Mouse (Mus musculus) myocyte (in vitro differentiated cells): ENCODE measurements around the gene Pdgfd. TPM values are rescaled to one million over a fixed set of nuclear protein-coding genes. Genes with fewer than 3 reads are reported as not detected.

Experiments
- H3K27me3 ChIP-seq: one replicate; pipeline ENCODE4 v1.6.1; 2011; ENCODE audit not compliant: control insufficient read depth, insufficient read depth, insufficient read length
- H3K36me3 ChIP-seq: one replicate; pipeline ENCODE4 v1.6.1; 2011; ENCODE audit not compliant: control insufficient read depth, insufficient read depth
- H3K4me2 ChIP-seq: one replicate; pipeline ENCODE4 v1.6.1; 2011; ENCODE audit warnings: low read depth, control low read depth
- H3K4me3 ChIP-seq: one replicate; pipeline ENCODE4 v1.5.1; 2011; ENCODE audit warnings: mild to moderate bottlenecking, control low read depth, moderate library complexity
- H3K79me2 ChIP-seq: one replicate; pipeline ENCODE4 v1.6.1; 2011; ENCODE audit not compliant: control insufficient read depth, insufficient read depth
- H3ac ChIP-seq: one replicate; pipeline ENCODE4 v1.6.1; 2011; ENCODE audit not compliant: control insufficient read depth, insufficient read length
- CEBPB ChIP-seq: IDR thresholded peaks from 2 replicates; pipeline ENCODE4 v1.6.1; 2011; ENCODE audit warnings: mild to moderate bottlenecking, moderate library complexity; ENCODE audit not compliant: poor library complexity, insufficient read depth, severe bottlenecking
- E2F4 ChIP-seq: IDR thresholded peaks from one replicate; pipeline ENCODE4 v1.6.1; 2011; ENCODE audit warnings: mild to moderate bottlenecking, control low read depth, moderate library complexity; ENCODE audit not compliant: insufficient read depth
- MAX ChIP-seq: IDR thresholded peaks from one replicate; pipeline ENCODE4 v1.6.1; 2011; ENCODE audit warnings: low read depth, mild to moderate bottlenecking, control low read depth
- MYOD1 ChIP-seq, 3 experiments: IDR thresholded peaks; one replicate each; pipeline ENCODE4 v1.6.1; 2011; ENCODE audit warnings: control low read depth in 2 of 3, low read depth in 2 of 3, mild to moderate bottlenecking in 2 of 3, moderate library complexity in 1 of 3; ENCODE audit not compliant: insufficient read length in 2 of 3, control insufficient read depth in 1 of 3
- MYOG ChIP-seq, 3 experiments: IDR thresholded peaks; one replicate each; pipeline ENCODE4 v1.6.1; 2011; ENCODE audit warnings: control low read depth in 2 of 3, low read depth in 2 of 3, mild to moderate bottlenecking in 2 of 3; ENCODE audit not compliant: insufficient read length in 2 of 3, control insufficient read depth in 1 of 3, insufficient read depth in 1 of 3
- POLR2A ChIP-seq: IDR thresholded peaks from one replicate; pipeline ENCODE4 v1.6.1; 2011; ENCODE audit warnings: low read depth, mild to moderate bottlenecking, control low read depth, moderate library complexity; ENCODE audit not compliant: insufficient read length
- POLR2AphosphoS2 ChIP-seq: IDR thresholded peaks from one replicate; pipeline ENCODE4 v1.6.1; 2011; ENCODE audit warnings: low read depth, control low read depth; ENCODE audit not compliant: insufficient read length
- REST ChIP-seq: IDR thresholded peaks from one replicate; pipeline ENCODE4 v1.6.1; 2011; ENCODE audit warnings: mild to moderate bottlenecking, control low read depth, moderate library complexity; ENCODE audit not compliant: insufficient read depth, insufficient read length
- SRF ChIP-seq: IDR thresholded peaks from one replicate; pipeline ENCODE4 v1.6.1; 2011; ENCODE audit warnings: low read depth; ENCODE audit not compliant: control insufficient read depth, insufficient read length
- TCF12 ChIP-seq: IDR thresholded peaks from one replicate; pipeline ENCODE4 v1.6.1; 2011; ENCODE audit warnings: mild to moderate bottlenecking, control low read depth; ENCODE audit not compliant: poor library complexity, insufficient read depth, severe bottlenecking
- TCF3 ChIP-seq: IDR thresholded peaks from one replicate; pipeline ENCODE4 v1.6.1; 2011; ENCODE audit warnings: low read depth, control low read depth; ENCODE audit not compliant: insufficient read length
- USF1 ChIP-seq: IDR thresholded peaks from one replicate; pipeline ENCODE4 v1.6.1; 2011; ENCODE audit warnings: low read depth, mild to moderate bottlenecking, control low read depth, moderate library complexity
- polyA plus RNA-seq: library from polyadenylated mRNA; unstranded; fragments of >200 nt; fragmentation: generic; extraction: Trizol; gene quantifications from one replicate; pipeline ENCODE4 v1.2.1, GENCODE M21; 2012; ENCODE audit warnings: missing spikeins

Pdgfd gene
- polyA plus RNA-seq, 1 experiment, result 1.3 TPM

DNA sequence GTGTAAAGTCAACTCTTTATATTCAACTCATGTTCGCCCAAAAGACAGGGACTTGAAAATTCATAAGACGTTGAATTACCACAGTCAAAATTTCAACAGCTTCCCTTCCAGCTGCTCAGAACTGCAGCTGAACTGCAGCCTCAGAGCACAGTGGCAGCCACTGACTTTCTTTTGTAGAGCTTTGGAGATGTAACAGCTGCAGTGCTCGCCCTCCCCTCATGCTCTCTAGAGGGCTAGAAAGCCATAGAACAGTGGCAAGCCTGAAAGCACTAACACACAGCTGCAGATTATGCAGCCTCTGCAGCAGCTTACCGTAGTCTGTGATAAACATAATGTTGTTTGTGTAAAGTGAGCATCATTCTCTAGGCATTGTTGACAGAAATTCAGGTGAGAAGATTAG lies 239.6 kb downstream of the Pdgfd start:
- Histone ChIP-seq H3K4me2 (no peak overlapping the region), H3K27me3 (no peaks in the 10 kb centered on the region), H3K79me2 (no peaks in the 10 kb centered on the region), H3K36me3 (no peaks in the 10 kb centered on the region), H3K4me3 (no peak overlapping the region), H3ac (no peak overlapping the region)
- TF ChIP-seq SRF (no peak), MYOD1 (IDR thresholded peaks at IDR 0.05; ENCODE audit: control insufficient read depth in 1 of 3, insufficient read length in 2 of 3, low read depth in 2 of 3) (peak in 2 of 3 experiments; percentile 58 to 72), MYOG (IDR thresholded peaks at IDR 0.05; ENCODE audit: control insufficient read depth in 1 of 3, insufficient read depth in 1 of 3, insufficient read length in 2 of 3, low read depth in 2 of 3) (peak in 2 of 3 experiments; percentile 28 to 50)

DNA sequence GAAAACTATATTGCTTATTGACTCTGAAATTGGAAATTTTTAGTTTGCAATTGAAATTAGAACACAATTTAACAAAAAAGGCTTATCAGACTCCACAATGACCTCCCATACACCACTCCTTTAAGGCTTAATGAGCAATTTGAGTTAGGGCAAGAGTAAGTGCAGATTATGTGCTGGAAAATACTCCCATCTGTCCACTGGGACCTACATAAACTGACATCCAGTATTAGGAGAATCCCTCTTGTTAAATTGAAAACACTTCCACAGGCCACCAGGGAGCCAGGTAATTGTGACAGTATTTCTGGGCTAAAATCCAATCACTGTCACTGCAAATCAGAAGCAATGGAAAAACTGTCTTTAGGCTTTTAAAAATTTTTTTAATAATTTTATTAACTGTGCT lies 256.2 kb downstream of the Pdgfd start:
- H3ac ChIP-seq, result no peak overlapping the region
- H3K36me3 ChIP-seq, result no peaks in the 10 kb centered on the region
- no peak overlapping the region for H3K4me2 ChIP-seq
- H3K79me2 ChIP-seq, result no peaks in the 10 kb centered on the region
- no peak for TF ChIP-seq MYOD1 (IDR thresholded peaks at IDR 0.05; ENCODE audit: control insufficient read depth in 1 of 3, insufficient read length in 2 of 3, low read depth in 2 of 3)
- no peak for TF ChIP-seq SRF
- no peak for TF ChIP-seq POLR2AphosphoS2
- TF ChIP-seq E2F4, result no peak
- no peak for TF ChIP-seq POLR2A
- no peak for TF ChIP-seq MAX
- no peak for TF ChIP-seq USF1
- TF ChIP-seq TCF3, result no peak
- TF ChIP-seq REST, result no peak
- no peak for TF ChIP-seq CEBPB
- TF ChIP-seq TCF12, result no peak
- no peak for TF ChIP-seq MYOG (IDR thresholded peaks at IDR 0.05; ENCODE audit: control insufficient read depth in 1 of 3, insufficient read depth in 1 of 3, insufficient read length in 2 of 3, low read depth in 2 of 3)
- no peaks in the 10 kb centered on the region for H3K27me3 ChIP-seq
- no peak overlapping the region for H3K4me3 ChIP-seq

Other genes with a start within 250 kb of the Pdgfd start
- 0.01 TPM for gene Ddi1, start 101.3 kb downstream of the Pdgfd start, polyA plus RNA-seq